Mouse (Mus musculus): Measurements from ENCODE around the gene Prkg1.
A peak's percentile ranks its signal among the peaks of the same experiment; 100 is the strongest.
"Not testable (repeated sequence)": the region's sequence is repeated elsewhere in the genome, so short reads cannot be mapped to it uniquely, and the experiment has no call there.

The Prkg1 gene

GRCm38 (mm10) chr19:31291231-31291630 is 473.6 kb downstream of the Prkg1 start:
- no peak for DNase-seq (ENCODE audit: low read depth, low spot score)

GRCm38 (mm10) chr19:31284581-31284980 is 480.3 kb downstream of the Prkg1 start:
- no peak for DNase-seq (ENCODE audit: low read depth, low spot score)

GRCm38 (mm10) chr19:31284126-31284525 is 480.7 kb downstream of the Prkg1 start:
- DNase-seq (ENCODE audit: low read depth, low spot score) = no peak

GRCm38 (mm10) chr19:31283617-31284016 is 481.2 kb downstream of the Prkg1 start:
- DNase-seq (ENCODE audit: low read depth, low spot score) = no peak

GRCm38 (mm10) chr19:31279797-31280486 is 484.9 kb downstream of the Prkg1 start:
- DNase-seq (ENCODE audit: low read depth, low spot score) = peak; percentile 6

GRCm38 (mm10) chr19:31262438-31262837 is 502.4 kb downstream of the Prkg1 start:
- DNase-seq (ENCODE audit: low read depth, low spot score) = no peak

- no peak for DNase-seq (ENCODE audit: low read depth, low spot score)
Observed at GRCm38 (mm10) chr19:31260494-31260893, 504.3 kb downstream of the Prkg1 start.

- no peak for DNase-seq (ENCODE audit: low read depth, low spot score)
Observed at GRCm38 (mm10) chr19:31255780-31256179, 509.1 kb downstream of the Prkg1 start.

- no peak for DNase-seq (ENCODE audit: low read depth, low spot score)
Observed at GRCm38 (mm10) chr19:31232410-31232809, 532.4 kb downstream of the Prkg1 start.

- no peak for DNase-seq (ENCODE audit: low read depth, low spot score)
Observed at GRCm38 (mm10) chr19:31228385-31228784, 536.4 kb downstream of the Prkg1 start.

GRCm38 (mm10) chr19:31223457-31223856 is 541.4 kb downstream of the Prkg1 start:
- no peak for DNase-seq (ENCODE audit: low read depth, low spot score)

GRCm38 (mm10) chr19:31219261-31219660 is 545.6 kb downstream of the Prkg1 start:
- not testable (repeated sequence) for DNase-seq (ENCODE audit: low read depth, low spot score)

GRCm38 (mm10) chr19:31210850-31211249 is 554.0 kb downstream of the Prkg1 start:
- no peak for DNase-seq (ENCODE audit: low read depth, low spot score)

GRCm38 (mm10) chr19:31210449-31210848 is 554.4 kb downstream of the Prkg1 start:
- DNase-seq (ENCODE audit: low read depth, low spot score) = no peak

- DNase-seq (ENCODE audit: low read depth, low spot score) = no peak
Observed at GRCm38 (mm10) chr19:31199583-31199982, 565.2 kb downstream of the Prkg1 start.

- no peak for DNase-seq (ENCODE audit: low read depth, low spot score)
Observed at GRCm38 (mm10) chr19:31198461-31198860, 566.4 kb downstream of the Prkg1 start.

- no peak for DNase-seq (ENCODE audit: low read depth, low spot score)
Observed at GRCm38 (mm10) chr19:31197076-31197475, 567.8 kb downstream of the Prkg1 start.

- DNase-seq (ENCODE audit: low read depth, low spot score) = no peak
Observed at GRCm38 (mm10) chr19:31188559-31189218, 576.1 kb downstream of the Prkg1 start.

GRCm38 (mm10) chr19:31180757-31181156 is 584.1 kb downstream of the Prkg1 start:
- no peak for DNase-seq (ENCODE audit: low read depth, low spot score)

- no peak for DNase-seq (ENCODE audit: low read depth, low spot score)
Observed at GRCm38 (mm10) chr19:31177279-31177922, 587.4 kb downstream of the Prkg1 start.

GRCm38 (mm10) chr19:31170985-31171384 is 593.8 kb downstream of the Prkg1 start:
- DNase-seq (ENCODE audit: low read depth, low spot score) = no peak

- no peak for DNase-seq (ENCODE audit: low read depth, low spot score)
Observed at GRCm38 (mm10) chr19:31158944-31159460, 605.8 kb downstream of the Prkg1 start.

Measured in retina, postnatal 7 days (tissue).